Mouse (Mus musculus) stomach, embryonic 14.5 days (tissue): ENCODE data around the gene Ucma. TPM values are rescaled to one million over a fixed set of nuclear protein-coding genes. Genes with fewer than 3 reads are reported as not detected.

Experiments used
- ATAC-seq: fragments of 200-750 bp; cut with Nextera tagmentation; 2 replicates; pipeline ENCODE4 v1.8.0; 2017; ENCODE audit warnings: low read depth, moderate TSS enrichment; ENCODE audit not compliant: insufficient number of reproducible peaks, insufficient read depth, low FRiP score
- H3K27ac ChIP-seq: fragments of 300-500 bp; sonication (generic); 2 replicates; pipeline ENCODE4 v1.5.1; 2014; ENCODE audit warnings: mild to moderate bottlenecking, low read length, moderate library complexity, mixed read lengths
- H3K27me3 ChIP-seq: fragments of 300-500 bp; sonication (generic); 2 replicates; pipeline ENCODE4 v1.6.1; 2014; ENCODE audit warnings: low read length, control low read depth, mixed read lengths; ENCODE audit not compliant: control insufficient read depth, insufficient read depth
- H3K36me3 ChIP-seq: fragments of 300-500 bp; sonication (generic); 2 replicates; pipeline ENCODE4 v1.6.1; 2014; ENCODE audit warnings: mild to moderate bottlenecking, control low read depth, low read length, moderate library complexity, mixed read lengths; ENCODE audit not compliant: control insufficient read depth, insufficient read depth
- H3K4me1 ChIP-seq: fragments of 300-500 bp; sonication (generic); 2 replicates; pipeline ENCODE4 v1.6.1; 2014; ENCODE audit warnings: low read length, control low read depth, mixed read lengths; ENCODE audit not compliant: control insufficient read depth, insufficient read depth
- H3K4me2 ChIP-seq: fragments of 300-500 bp; sonication (generic); replicated peaks from 2 replicates; pipeline ENCODE4 v1.6.1; 2014; ENCODE audit warnings: low read depth, low read length, control low read depth
- H3K4me3 ChIP-seq: fragments of 300-500 bp; sonication (generic); 2 replicates; pipeline ENCODE4 v1.5.1; 2014; ENCODE audit warnings: low read depth, low read length, control low read depth
- H3K9ac ChIP-seq: fragments of 300-500 bp; sonication (generic); replicated peaks from 2 replicates; pipeline ENCODE4 v1.6.1; 2014; ENCODE audit warnings: low read depth, mild to moderate bottlenecking, control low read depth, low read length, moderate library complexity, mixed read lengths
- H3K9me3 ChIP-seq: fragments of 300-500 bp; sonication (generic); 2 replicates; pipeline ENCODE4 v1.6.1; 2016; ENCODE audit warnings: low read depth, low read length, control low read depth; ENCODE audit not compliant: control insufficient read depth
- WGBS: fragments of 180-500 bp; shearing (Covaris S2); extraction: QIAGEN DNeasy Blood & Tissue Kit; methylation state at CpG from one replicate; pipeline ENCODE4 v1.1.7; 2014; 5-methylcytosine and 5-hydroxymethylcytosine counted together
- polyA plus RNA-seq: library from polyadenylated mRNA; unstranded; fragments of >200 nt; fragmentation: Nextera tagmentation; extraction: Ambion mirVana; gene quantifications from 2 replicates; pipeline ENCODE4 v1.2.1, GENCODE M21; 2014

The Ucma gene
- polyA plus RNA-seq, 1 experiment from 2014 or later, result not detected

GRCm38 (mm10) chr2:5012491-5013324 lies 36.8 kb downstream of the Ucma start, which contains the start of gene Mcm10:
Gene Mcm10 (minus strand): TSS chr2:5012791.
- Histone ChIP-seq H3K36me3 (peaks cover 9% of the 10 kb centered on the region), H3K9me3 (no peaks in the 10 kb centered on the region), H3K9ac (peak within 1 kb of the TSS; percentile 25), H3K4me1 (peaks cover 8% of the 10 kb centered on the region; the same call in 1 of the 2 replicates), H3K4me2 (peak within 1 kb of the TSS; percentile 58), H3K4me3 (peak within 1 kb of the TSS; percentile 68), H3K27me3 (no peaks in the 10 kb centered on the region), H3K27ac (peak within 1 kb of the TSS; percentile 33; the same call in 1 of the 2 replicates)
- 4% methylated on average over 32 of the region's 32 CpGs for WGBS
- ATAC-seq, result peak; percentile 100

- no peak overlapping the region for H3K9ac ChIP-seq
- no peaks in the 10 kb centered on the region for H3K27me3 ChIP-seq
- H3K9me3 ChIP-seq, result no peaks in the 10 kb centered on the region
- peaks cover 8% of the 10 kb centered on the region; the same call in 1 of the 2 replicates for H3K4me1 ChIP-seq
- no peak overlapping the region for H3K4me3 ChIP-seq
- H3K4me2 ChIP-seq, result no peak overlapping the region
- no peak for ATAC-seq
- no peaks in the 10 kb centered on the region for H3K36me3 ChIP-seq
- no peak overlapping the region for H3K27ac ChIP-seq
- 69% methylated on average over 7 of the region's 7 CpGs for WGBS
These were observed 38.7 kb downstream of the Ucma start for GRCm38 (mm10) chr2:5014616-5015015.

- Histone ChIP-seq H3K4me2 (no peak overlapping the region), H3K27me3 (no peaks in the 10 kb centered on the region), H3K4me3 (no peak overlapping the region), H3K4me1 (peaks cover 8% of the 10 kb centered on the region; the same call in 1 of the 2 replicates), H3K9ac (no peak overlapping the region), H3K27ac (no peak overlapping the region), H3K36me3 (no peaks in the 10 kb centered on the region), H3K9me3 (no peaks in the 10 kb centered on the region)
- WGBS, result 85% methylated on average over 6 of the region's 6 CpGs
- ATAC-seq, result no peak
These were observed 39.6 kb downstream of the Ucma start for GRCm38 (mm10) chr2:5015527-5015926.

- Histone ChIP-seq H3K27ac (no peak overlapping the region), H3K4me3 (no peak overlapping the region), H3K36me3 (no peaks in the 10 kb centered on the region), H3K9me3 (no peaks in the 10 kb centered on the region), H3K4me1 (peaks cover 2% of the 10 kb centered on the region; the same call in 1 of the 2 replicates), H3K27me3 (no peaks in the 10 kb centered on the region), H3K4me2 (no peak overlapping the region), H3K9ac (no peak overlapping the region)
- 93% methylated on average over 7 of the region's 7 CpGs for WGBS
- ATAC-seq, result no peak
These were observed 41.0 kb downstream of the Ucma start for GRCm38 (mm10) chr2:5016922-5017321.

- Histone ChIP-seq H3K9me3 (no peaks in the 10 kb centered on the region), H3K9ac (no peak overlapping the region), H3K4me1 (no peaks in the 10 kb centered on the region), H3K27me3 (no peaks in the 10 kb centered on the region), H3K27ac (no peak overlapping the region), H3K36me3 (no peaks in the 10 kb centered on the region), H3K4me2 (no peak overlapping the region), H3K4me3 (no peak overlapping the region)
- 39% methylated on average over 1 of the region's 1 CpGs for WGBS
- ATAC-seq, result no peak
These were observed 43.8 kb downstream of the Ucma start for GRCm38 (mm10) chr2:5019708-5020107.

- ATAC-seq, result no peak
- Histone ChIP-seq H3K4me2 (no peak overlapping the region), H3K9me3 (no peaks in the 10 kb centered on the region), H3K36me3 (no peaks in the 10 kb centered on the region), H3K4me3 (no peak overlapping the region), H3K27me3 (no peaks in the 10 kb centered on the region), H3K27ac (no peak overlapping the region), H3K4me1 (no peaks in the 10 kb centered on the region), H3K9ac (no peak overlapping the region)
- 61% methylated on average over 2 of the region's 2 CpGs for WGBS
These were observed 47.4 kb downstream of the Ucma start for GRCm38 (mm10) chr2:5023275-5023674.

GRCm38 (mm10) chr2:5023699-5024399 lies 47.9 kb downstream of the Ucma start:
- WGBS, result 70% methylated on average over 14 of the region's 14 CpGs
- no peaks in the 10 kb centered on the region for H3K9me3 ChIP-seq
- no peak overlapping the region for H3K4me2 ChIP-seq
- no peak overlapping the region for H3K4me3 ChIP-seq
- H3K27ac ChIP-seq, result no peak overlapping the region; the same call in 1 of the 2 replicates
- H3K9ac ChIP-seq, result no peak overlapping the region
- ATAC-seq, result 0 out of 2 replicates have a peak, but pooled peaks have one; percentile 61
- H3K36me3 ChIP-seq, result no peaks in the 10 kb centered on the region
- H3K4me1 ChIP-seq, result no peaks in the 10 kb centered on the region
- H3K27me3 ChIP-seq, result no peaks in the 10 kb centered on the region

- no peak overlapping the region for H3K4me3 ChIP-seq
- ATAC-seq, result no peak
- H3K4me1 ChIP-seq, result no peaks in the 10 kb centered on the region
- no peaks in the 10 kb centered on the region for H3K27me3 ChIP-seq
- no peak overlapping the region for H3K9ac ChIP-seq
- no peaks in the 10 kb centered on the region for H3K36me3 ChIP-seq
- H3K27ac ChIP-seq, result no peak overlapping the region
- WGBS, result 63% methylated on average over 3 of the region's 4 CpGs
- H3K4me2 ChIP-seq, result no peak overlapping the region
- H3K9me3 ChIP-seq, result no peaks in the 10 kb centered on the region
These were observed 49.3 kb downstream of the Ucma start for GRCm38 (mm10) chr2:5025162-5025733.
